In the genomic region with DNA sequence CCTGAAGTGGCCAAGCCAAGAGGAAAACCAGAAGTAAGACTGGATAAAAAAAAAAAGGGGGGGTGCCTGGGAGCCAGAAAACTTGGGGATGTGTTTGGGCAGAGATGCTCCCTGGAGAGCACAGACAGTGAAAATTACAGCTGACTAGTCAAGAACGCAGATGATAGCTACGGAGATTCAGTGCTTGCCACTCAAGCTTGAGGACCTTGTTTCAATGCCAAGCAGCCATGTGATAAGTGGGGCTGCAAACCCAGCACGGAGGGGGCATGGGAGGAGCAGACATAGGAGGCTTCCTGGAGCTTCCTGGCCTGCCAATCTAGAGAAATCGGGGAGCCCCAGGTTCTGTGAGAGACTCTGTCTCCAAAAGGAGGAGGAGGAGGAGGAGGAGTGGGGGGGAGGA, we compare ENCODE assay signal across 23 mouse cellular contexts.
A peak's percentile ranks its signal among the peaks of the same experiment; 100 is the strongest.
DNase-seq lines count a peak whose midpoint lies in the region; ATAC-seq and TF ChIP-seq lines count a peak whose summit lies in the region.
"Had no signal": no experiment of that assay in that cellular context is flagged by ENCODE, and none has a peak within 500 bp of the region (broad histone marks: within the 10 kb centered on the region; RNA-seq: fewer than 3 reads in every experiment).

No protein-coding gene starts in this region.

- H3K9ac ChIP-seq in hindbrain, postnatal 0 days (replicated peaks; ENCODE audit: low read length): no peak overlapping the region
- H3K9ac ChIP-seq in hindbrain, embryonic 11.5 days (ENCODE audit: low read depth, low read length): no peak overlapping the region
- no peak overlapping the region for H3K9ac ChIP-seq in midbrain, postnatal 0 days (replicated peaks; ENCODE audit: low read length, poor library complexity, severe bottlenecking)
- H3K9ac ChIP-seq in midbrain, embryonic 15.5 days: no peak overlapping the region
- no peak overlapping the region for H3K9ac ChIP-seq in limb, embryonic 15.5 days
- H3K9ac ChIP-seq: heart, embryonic 15.5 days; limb, embryonic 13.5 days; liver, embryonic 14.5 days had no signal

- WGBS in cerebellum, adult 2 months: 9% methylated on average over 4 of the region's 4 CpGs
- WGBS in hindbrain, postnatal 0 days: 19% methylated on average over 4 of the region's 4 CpGs
- WGBS in hindbrain, embryonic 11.5 days: 62% methylated on average over 4 of the region's 4 CpGs
- 39% methylated on average over 4 of the region's 4 CpGs for WGBS in midbrain, postnatal 0 days
- WGBS in midbrain, embryonic 15.5 days: 37% methylated on average over 4 of the region's 4 CpGs
- 54% methylated on average over 4 of the region's 4 CpGs for WGBS in limb, embryonic 15.5 days

- peak; percentile 43; the same call in 1 of the 2 replicates for ATAC-seq in hindbrain, postnatal 0 days
- ATAC-seq in hindbrain, embryonic 11.5 days (ENCODE audit: low FRiP score): no peak
- ATAC-seq in midbrain, postnatal 0 days (ENCODE audit: low FRiP score): no peak
- ATAC-seq in midbrain, embryonic 15.5 days (replicated peaks): no peak
- no peak for ATAC-seq in limb, embryonic 15.5 days (ENCODE audit: insufficient number of reproducible peaks, low FRiP score, low TSS enrichment, low read depth)
- ATAC-seq: intestine, embryonic 16.5 days had no signal

- no peaks in the 10 kb centered on the region for H3K9me3 ChIP-seq in hindbrain, postnatal 0 days (ENCODE audit: low read length)
- H3K9me3 ChIP-seq in hindbrain, embryonic 11.5 days (ENCODE audit: control insufficient read depth, low read length): no peaks in the 10 kb centered on the region
- no peaks in the 10 kb centered on the region for H3K9me3 ChIP-seq in midbrain, postnatal 0 days (ENCODE audit: low read length)
- no peaks in the 10 kb centered on the region for H3K9me3 ChIP-seq in midbrain, embryonic 15.5 days
- H3K9me3 ChIP-seq in limb, embryonic 15.5 days: no peaks in the 10 kb centered on the region
- H3K9me3 ChIP-seq: heart, embryonic 15.5 days; limb, embryonic 13.5 days had no signal

- H3K4me1 ChIP-seq in cerebellum, adult 2 months (ENCODE audit: control insufficient read depth, insufficient read depth, low read length): peaks cover 3% of the 10 kb centered on the region; the same call in 1 of the 2 replicates
- peaks cover 7% of the 10 kb centered on the region; the same call in 1 of the 2 replicates for H3K4me1 ChIP-seq in hindbrain, postnatal 0 days (ENCODE audit: insufficient read depth, low read length)
- no peaks in the 10 kb centered on the region for H3K4me1 ChIP-seq in hindbrain, embryonic 11.5 days (replicated peaks; ENCODE audit: control insufficient read depth, insufficient read depth, low read length)
- H3K4me1 ChIP-seq in midbrain, postnatal 0 days (ENCODE audit: insufficient read depth, low read length): peaks cover 4% of the 10 kb centered on the region; the same call in 1 of the 2 replicates
- peaks cover 17% of the 10 kb centered on the region for H3K4me1 ChIP-seq in midbrain, embryonic 15.5 days
- H3K4me1 ChIP-seq in limb, embryonic 15.5 days: peaks cover 24% of the 10 kb centered on the region

- no peak overlapping the region for H3K27ac ChIP-seq in cerebellum, adult 2 months (ENCODE audit: insufficient read depth, low read length)
- H3K27ac ChIP-seq in hindbrain, postnatal 0 days: no peak overlapping the region
- H3K27ac ChIP-seq in hindbrain, embryonic 11.5 days (ENCODE audit: low read depth, low read length): no peak overlapping the region
- no peak overlapping the region for H3K27ac ChIP-seq in midbrain, postnatal 0 days (ENCODE audit: low read depth, low read length)
- no peak overlapping the region for H3K27ac ChIP-seq in midbrain, embryonic 15.5 days
- H3K27ac ChIP-seq in limb, embryonic 15.5 days: peak overlapping the region; percentile 47; the same call in 1 of the 2 replicates
- H3K27ac ChIP-seq: gastrocnemius, adult 2 months; heart, embryonic 15.5 days; layer of hippocampus, adult 2 months; limb, embryonic 13.5 days; liver, embryonic 14.5 days had no signal

- H3K27me3 ChIP-seq in cerebellum, adult 2 months (ENCODE audit: control insufficient read depth, insufficient read depth, low read length): no peaks in the 10 kb centered on the region; the same call in 1 of the 2 replicates
- no peaks in the 10 kb centered on the region for H3K27me3 ChIP-seq in hindbrain, postnatal 0 days (ENCODE audit: insufficient read depth, low read length)
- no peaks in the 10 kb centered on the region for H3K27me3 ChIP-seq in hindbrain, embryonic 11.5 days (ENCODE audit: control insufficient read depth, insufficient read depth, low read length)
- H3K27me3 ChIP-seq in midbrain, postnatal 0 days (ENCODE audit: insufficient read depth, low read length): no peaks in the 10 kb centered on the region
- no peaks in the 10 kb centered on the region for H3K27me3 ChIP-seq in midbrain, embryonic 15.5 days (replicated peaks)
- 0 out of 2 replicates have a peak, but pooled peaks cover 5% of the 10 kb centered on the region for H3K27me3 ChIP-seq in limb, embryonic 15.5 days

- no peak for TF ChIP-seq CTCF in cerebellum, adult 2 months (IDR thresholded peaks at IDR 0.05; ENCODE audit: borderline replicate concordance, insufficient read depth, low read depth, low read length)
- no peak for TF ChIP-seq CTCF in hindbrain, postnatal 0 days (IDR thresholded peaks at IDR 0.05; ENCODE audit: low read depth)
- TF ChIP-seq CTCF in midbrain, postnatal 0 days (IDR thresholded peaks at IDR 0.05): no peak

- H3K4me2 ChIP-seq in hindbrain, postnatal 0 days (ENCODE audit: low read depth, low read length): no peak overlapping the region
- no peak overlapping the region for H3K4me2 ChIP-seq in hindbrain, embryonic 11.5 days (replicated peaks; ENCODE audit: low read depth, low read length)
- H3K4me2 ChIP-seq in midbrain, postnatal 0 days (ENCODE audit: low read depth, low read length, poor library complexity, severe bottlenecking): no peak overlapping the region
- H3K4me2 ChIP-seq in midbrain, embryonic 15.5 days: no peak overlapping the region
- H3K4me2 ChIP-seq in limb, embryonic 15.5 days: no peak overlapping the region
- H3K4me2 ChIP-seq: heart, embryonic 15.5 days; limb, embryonic 13.5 days had no signal

- TF ChIP-seq POLR2A in cerebellum, adult 2 months (IDR thresholded peaks at IDR 0.05; ENCODE audit: borderline replicate concordance, insufficient read depth, low read length): no peak

- no peak overlapping the region for H3K4me3 ChIP-seq in cerebellum, adult 2 months (replicated peaks; ENCODE audit: insufficient read depth, low read depth, low read length)
- no peak overlapping the region for H3K4me3 ChIP-seq in hindbrain, postnatal 0 days (ENCODE audit: low read length)
- no peak overlapping the region for H3K4me3 ChIP-seq in hindbrain, embryonic 11.5 days (ENCODE audit: low read depth, low read length)
- H3K4me3 ChIP-seq in midbrain, postnatal 0 days (ENCODE audit: low read depth, low read length): no peak overlapping the region
- H3K4me3 ChIP-seq in midbrain, embryonic 15.5 days: no peak overlapping the region
- no peak overlapping the region for H3K4me3 ChIP-seq in limb, embryonic 15.5 days
- H3K4me3 ChIP-seq: gastrocnemius, adult 2 months; heart, embryonic 15.5 days; layer of hippocampus, adult 2 months; limb, embryonic 13.5 days had no signal

- peak; percentile 15 to 16 for DNase-seq in cerebellum, postnatal 14 days
- DNase-seq in cerebellum, adult 2 months: no peak
- DNase-seq in hindbrain, postnatal 0 days (ENCODE audit: low spot score): peak; percentile 51
- no peak for DNase-seq in hindbrain, embryonic 11.5 days (ENCODE audit: low spot score)
- peak; percentile 49 for DNase-seq in midbrain, postnatal 0 days (ENCODE audit: low spot score)
- DNase-seq in left cerebral cortex, postnatal 10 days (ENCODE audit: extremely low spot score in 1 of 2, low spot score in 2 of 2): no peak
- DNase-seq: adrenal gland, postnatal 25 days; cerebellum, adult 11 months; cerebellum, postnatal 36 days; gastrocnemius, adult 2 months; heart, postnatal 36 days; kidney, adult 9 months; kidney, postnatal 14 days; lung, postnatal 10 days; thymus, adult 18-20 months; thymus, postnatal 4 days had no signal

- intact Hi-C loops in left cerebral cortex, postnatal 10 days (cut with DNase I): no loop called here

- H3K36me3 ChIP-seq in hindbrain, postnatal 0 days (ENCODE audit: insufficient read depth, low read length): no peaks in the 10 kb centered on the region
- H3K36me3 ChIP-seq in hindbrain, embryonic 11.5 days (ENCODE audit: control insufficient read depth, insufficient read depth, low read length): no peaks in the 10 kb centered on the region
- no peaks in the 10 kb centered on the region for H3K36me3 ChIP-seq in midbrain, postnatal 0 days (ENCODE audit: insufficient read depth, low read length)
- no peaks in the 10 kb centered on the region for H3K36me3 ChIP-seq in midbrain, embryonic 15.5 days (replicated peaks)
- H3K36me3 ChIP-seq in limb, embryonic 15.5 days: no peaks in the 10 kb centered on the region
- H3K36me3 ChIP-seq: heart, embryonic 15.5 days; limb, embryonic 13.5 days had no signal

Comparison
In these comparisons a context has a peak if more than half of its experiments do, and no peak if none do; other contexts are left out.
1. DNase-seq: peak in cerebellum, postnatal 14 days (2 of 2), hindbrain, postnatal 0 days (single experiment) and midbrain, postnatal 0 days (single experiment); none in cerebellum, adult 2 months (0 of 2), hindbrain, embryonic 11.5 days (single experiment) and left cerebral cortex, postnatal 10 days (0 of 2).